Mouse (Mus musculus) heart, adult 18-20 months (tissue): ENCODE data around the gene Cebpe. TPM values are rescaled to one million over a fixed set of nuclear protein-coding genes. Genes with fewer than 3 reads are reported as not detected.

Experiments
- DNase-seq, 2 experiments: peaks; one replicate each; pipeline ENCODE4 v3.0.0; 2021 to 2022; ENCODE audit warnings: mixed read lengths in 1 of 2
- total RNA-seq, 2 experiments: library from RNA; stranded (reverse); gene quantifications; 2 replicates each; pipeline ENCODE4 v1.2.3; 2021

Gene Cebpe
- total RNA-seq, 2 experiments from 2014 or later: not detected

- DNase-seq: no peak
Observed at GRCm38 (mm10) chr14:54721711-54722110, 9.7 kb upstream of the Cebpe start.

GRCm38 (mm10) chr14:54720654-54721350 lies 8.8 kb upstream of the Cebpe start:
- DNase-seq: peak in 1 of 2 experiments; percentile 41

- DNase-seq: no peak
Observed at GRCm38 (mm10) chr14:54720041-54720440, 8.1 kb upstream of the Cebpe start.

GRCm38 (mm10) chr14:54715402-54715801 lies 3.4 kb upstream of the Cebpe start:
- no peak for DNase-seq

- DNase-seq: no peak
Observed at GRCm38 (mm10) chr14:54714617-54715081, 2.7 kb upstream of the Cebpe start.

GRCm38 (mm10) chr14:54714121-54714520 lies 2.1 kb upstream of the Cebpe start:
- DNase-seq: peak; percentile 77 to 85

- DNase-seq: peak; percentile 34 to 52
Observed at GRCm38 (mm10) chr14:54712861-54713260, 887 bp upstream of the Cebpe start.

- DNase-seq: no peak
Observed at GRCm38 (mm10) chr14:54709054-54709453, 2.9 kb downstream of the Cebpe start.

- DNase-seq: no peak
Observed at GRCm38 (mm10) chr14:54706589-54707320, 5.2 kb downstream of the Cebpe start.

GRCm38 (mm10) chr14:54705844-54706243 lies 6.1 kb downstream of the Cebpe start:
- no peak for DNase-seq

GRCm38 (mm10) chr14:54703207-54703606 lies 8.8 kb downstream of the Cebpe start:
- no peak for DNase-seq

GRCm38 (mm10) chr14:54701298-54701697 lies 10.7 kb downstream of the Cebpe start:
- DNase-seq: peak; percentile 75 to 90

GRCm38 (mm10) chr14:54699586-54699985 lies 12.4 kb downstream of the Cebpe start:
- DNase-seq: no peak

- no peak for DNase-seq
Observed at GRCm38 (mm10) chr14:54698733-54699132, 13.2 kb downstream of the Cebpe start, which contains the start of gene Gm29776. Gene Gm29776, minus strand, starts transcription at chr14:54698833.

- DNase-seq: no peak
Observed at GRCm38 (mm10) chr14:54696752-54697151, 15.2 kb downstream of the Cebpe start.

GRCm38 (mm10) chr14:54695042-54695441 lies 16.9 kb downstream of the Cebpe start:
- no peak for DNase-seq

- no peak for DNase-seq
Observed at GRCm38 (mm10) chr14:54687251-54687650, 24.7 kb downstream of the Cebpe start.

GRCm38 (mm10) chr14:54686522-54687143 lies 25.3 kb downstream of the Cebpe start, which contains the start of gene Acin1:
Gene Acin1, minus strand, starts transcription at chr14:54686931.
- DNase-seq: peak; percentile 100

- DNase-seq: peak in 1 of 2 experiments; percentile 86
Observed at GRCm38 (mm10) chr14:54686063-54686521, 25.9 kb downstream of the Cebpe start, which contains the start of gene 1700123O20Rik. Gene 1700123O20Rik, plus strand, starts transcription at chr14:54686216.

- DNase-seq: no peak
Observed at GRCm38 (mm10) chr14:54685471-54685870, 26.5 kb downstream of the Cebpe start.

GRCm38 (mm10) chr14:54682396-54682795 lies 29.6 kb downstream of the Cebpe start:
- DNase-seq: no peak

- DNase-seq: no peak
Observed at GRCm38 (mm10) chr14:54678657-54679304, 33.2 kb downstream of the Cebpe start.
